Mouse (Mus musculus) thymus, adult 2 months (tissue): ENCODE data around the gene Ralgps2. TPM values are rescaled to one million over a fixed set of nuclear protein-coding genes. Genes with fewer than 3 reads are reported as not detected.

Experiments used
- DNase-seq: peaks from one replicate; pipeline ENCODE4 v3.0.0; 2021
- H3K27ac ChIP-seq: fragments of 200-500 bp; 2 replicates; pipeline ENCODE4 v1.5.1; 2012; ENCODE audit warnings: low read length, control low read depth; ENCODE audit not compliant: control insufficient read depth, insufficient read depth
- H3K27me3 ChIP-seq: fragments of 200-500 bp; 2 replicates; pipeline ENCODE4 v1.6.1; 2012; ENCODE audit warnings: mild to moderate bottlenecking, low read length, moderate library complexity, mixed read lengths; ENCODE audit not compliant: control insufficient read depth, insufficient read depth
- H3K36me3 ChIP-seq: fragments of 200-500 bp; 2 replicates; pipeline ENCODE4 v1.6.1; 2012; ENCODE audit warnings: mild to moderate bottlenecking, low read length, moderate library complexity; ENCODE audit not compliant: control insufficient read depth, insufficient read depth
- H3K4me1 ChIP-seq: fragments of 200-500 bp; replicated peaks from 2 replicates; pipeline ENCODE4 v1.6.1; 2012; ENCODE audit warnings: low read length; ENCODE audit not compliant: control insufficient read depth, insufficient read depth
- H3K4me3 ChIP-seq: fragments of 200-500 bp; 2 replicates; pipeline ENCODE4 v1.5.1; 2012; ENCODE audit warnings: mild to moderate bottlenecking, low read length, control low read depth, moderate library complexity; ENCODE audit not compliant: control insufficient read depth, insufficient read depth
- CTCF ChIP-seq: fragments of 200-500 bp; IDR thresholded peaks from 2 replicates; pipeline ENCODE4 v1.5.1; 2012; ENCODE audit warnings: mild to moderate bottlenecking, control low read depth, low read length, moderate library complexity, borderline replicate concordance; ENCODE audit not compliant: control insufficient read depth, poor library complexity, insufficient read depth; ENCODE audit errors: extremely low read depth
- POLR2A ChIP-seq: fragments of 200-500 bp; IDR thresholded peaks from 2 replicates; pipeline ENCODE4 v1.6.1; 2012; ENCODE audit warnings: mild to moderate bottlenecking, low read length, control low read depth, moderate library complexity; ENCODE audit not compliant: control insufficient read depth, poor library complexity, insufficient read depth; ENCODE audit errors: extremely low read depth
- WGBS: fragments of 180-500 bp; shearing (Covaris S2); methylation state at CpG from one replicate; pipeline ENCODE4 v1.1.7; 2018; 5-methylcytosine and 5-hydroxymethylcytosine counted together
- polyA plus RNA-seq: library from polyadenylated mRNA; depleted of rRNA; stranded (reverse); fragments of >200 nt; gene quantifications from 2 replicates; pipeline ENCODE4 v1.2.3, GENCODE M21; 2012

Gene Ralgps2
- polyA plus RNA-seq, 1 experiment: 25.2 TPM

DNA sequence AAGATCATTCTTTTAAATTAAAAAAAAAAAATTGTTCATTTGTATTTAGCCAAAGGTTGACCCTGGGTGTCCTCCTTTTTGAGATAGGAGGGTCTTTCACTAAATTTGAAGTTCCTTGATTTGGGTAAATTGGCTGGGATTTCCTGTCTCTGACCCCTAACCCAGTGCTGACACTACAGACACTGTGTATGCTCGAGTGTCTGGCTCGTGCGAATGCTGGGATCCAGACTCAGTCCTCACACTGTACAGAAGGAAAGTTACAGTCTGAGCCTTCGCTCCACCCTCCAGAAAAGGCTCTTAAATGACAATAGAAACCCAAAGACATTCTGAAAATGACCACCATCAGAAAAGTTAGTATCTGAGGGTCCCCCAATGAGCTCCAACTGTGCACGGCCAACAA, 86.6 kb downstream of the Ralgps2 start:
- Histone ChIP-seq H3K4me3 (no peak overlapping the region), H3K27me3 (no peaks in the 10 kb centered on the region), H3K27ac (no peak overlapping the region), H3K36me3 (peaks cover 5% of the 10 kb centered on the region; the same call in 1 of the 2 replicates), H3K4me1 (no peaks in the 10 kb centered on the region)
- TF ChIP-seq CTCF (no peak), POLR2A (no peak)
- DNase-seq: no peak
- 98% methylated on average over 5 of the region's 5 CpGs for WGBS

DNA sequence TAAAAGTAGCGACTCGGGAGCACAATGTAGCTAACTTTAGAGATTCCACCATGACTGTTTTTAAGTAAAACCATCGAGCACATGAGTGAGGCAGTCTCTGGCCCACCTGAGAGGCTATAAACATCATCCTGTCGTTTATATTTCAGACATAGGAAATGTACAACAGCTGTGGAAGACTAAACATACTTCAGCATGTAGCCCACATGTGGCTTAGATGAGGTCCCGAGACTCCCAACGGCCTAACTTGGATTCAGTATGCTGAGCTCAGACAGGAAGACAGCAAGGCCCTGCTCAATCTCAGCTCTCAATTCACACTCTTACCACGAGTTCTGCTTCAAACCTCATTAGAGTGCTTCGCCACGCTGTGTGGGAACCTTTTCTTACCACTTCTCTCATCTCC, 87.0 kb downstream of the Ralgps2 start:
- Histone ChIP-seq H3K36me3 (peaks cover 5% of the 10 kb centered on the region; the same call in 1 of the 2 replicates), H3K27me3 (no peaks in the 10 kb centered on the region), H3K27ac (no peak overlapping the region), H3K4me3 (no peak overlapping the region), H3K4me1 (no peaks in the 10 kb centered on the region)
- 75% methylated on average over 9 of the region's 9 CpGs for WGBS
- no peak for DNase-seq
- no peak for TF ChIP-seq POLR2A
- TF ChIP-seq CTCF: no peak

DNA sequence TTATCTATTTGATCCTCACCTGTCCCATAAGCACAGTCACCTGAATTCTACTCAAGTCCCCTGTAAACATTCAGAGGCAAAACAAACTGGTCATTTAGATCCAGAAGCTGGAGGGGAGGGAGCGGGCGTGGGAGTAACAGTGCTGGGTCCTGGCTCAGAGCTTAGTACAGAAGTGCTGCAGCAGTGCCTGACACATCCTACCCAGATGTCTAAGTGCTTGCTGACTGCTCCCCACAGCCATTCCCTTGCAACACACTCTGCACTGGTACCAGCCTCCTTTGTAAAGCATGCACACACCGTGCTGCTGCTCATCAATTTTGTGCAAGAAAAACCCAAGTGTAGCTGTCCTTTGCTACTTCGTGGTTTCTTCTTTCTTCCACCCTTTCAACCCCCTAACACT, 92.3 kb downstream of the Ralgps2 start:
- no peak overlapping the region for H3K4me3 ChIP-seq
- WGBS: 93% methylated on average over 4 of the region's 4 CpGs
- H3K27me3 ChIP-seq: no peaks in the 10 kb centered on the region
- no peak for TF ChIP-seq POLR2A
- TF ChIP-seq CTCF: no peak
- no peak for DNase-seq
- H3K27ac ChIP-seq: no peak overlapping the region
- no peaks in the 10 kb centered on the region for H3K4me1 ChIP-seq
- H3K36me3 ChIP-seq: no peaks in the 10 kb centered on the region

DNA sequence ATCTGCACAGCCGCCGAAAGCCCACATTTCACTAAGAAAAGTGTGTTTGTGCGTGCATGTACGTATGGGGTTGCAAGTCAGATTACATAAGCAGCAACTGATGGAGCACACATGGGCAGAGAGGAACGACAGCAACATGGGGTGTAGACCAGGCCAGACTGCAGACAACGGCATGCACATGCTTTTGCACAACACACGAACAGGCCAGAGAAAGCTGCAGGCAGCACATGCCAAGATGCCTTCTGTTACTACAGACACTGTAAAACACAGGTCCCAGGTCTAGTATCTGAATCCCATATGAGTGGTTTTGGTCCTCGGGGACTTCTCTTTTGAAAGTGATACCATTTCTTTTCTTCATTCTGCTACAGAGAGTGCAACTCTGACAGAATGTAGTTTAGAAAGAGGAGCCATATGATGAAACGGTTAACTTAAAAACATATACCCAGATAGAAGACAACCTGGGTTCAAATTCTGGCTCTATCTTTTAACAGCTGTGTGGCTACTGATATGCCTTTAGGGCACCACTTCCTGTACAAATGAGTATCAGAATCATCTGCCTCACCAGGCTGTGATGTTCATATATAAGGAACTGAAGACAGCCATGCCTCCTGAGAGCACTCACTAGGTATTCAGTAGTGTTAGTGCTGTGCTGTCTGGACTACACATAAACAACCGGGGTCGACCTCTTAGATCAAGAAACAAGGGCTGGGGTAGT, 97.6 kb downstream of the Ralgps2 start:
- no peak overlapping the region for H3K27ac ChIP-seq
- H3K4me1 ChIP-seq: no peaks in the 10 kb centered on the region
- H3K27me3 ChIP-seq: no peaks in the 10 kb centered on the region
- DNase-seq: no peak
- 92% methylated on average over 11 of the region's 11 CpGs for WGBS
- no peak overlapping the region for H3K4me3 ChIP-seq
- no peaks in the 10 kb centered on the region for H3K36me3 ChIP-seq
- no peak for TF ChIP-seq POLR2A
- no peak for TF ChIP-seq CTCF

DNA sequence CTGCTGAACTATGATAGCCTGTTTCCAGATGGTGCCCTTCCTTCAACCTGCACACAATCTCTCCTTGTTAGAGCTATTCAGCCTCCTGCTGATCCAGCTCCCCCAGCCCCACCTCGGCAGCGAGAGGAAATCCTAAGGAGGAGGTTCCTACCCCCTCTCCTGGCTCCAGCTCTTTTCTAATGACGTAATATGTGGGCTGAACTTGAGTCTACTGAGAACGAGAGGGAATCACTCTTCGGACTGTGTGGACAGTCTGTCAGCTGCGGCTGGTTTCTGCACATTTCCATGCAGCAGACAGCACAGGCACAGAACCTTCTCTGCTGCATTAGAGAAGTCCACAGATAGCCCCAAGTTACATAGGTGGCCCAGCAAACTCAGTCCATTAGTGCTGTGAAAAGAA, 100.7 kb downstream of the Ralgps2 start:
- Histone ChIP-seq H3K27ac (no peak overlapping the region), H3K36me3 (no peaks in the 10 kb centered on the region), H3K4me3 (no peak overlapping the region), H3K27me3 (no peaks in the 10 kb centered on the region), H3K4me1 (no peaks in the 10 kb centered on the region)
- no peak for TF ChIP-seq POLR2A
- TF ChIP-seq CTCF: no peak
- DNase-seq: no peak
- 93% methylated on average over 6 of the region's 6 CpGs for WGBS

DNA sequence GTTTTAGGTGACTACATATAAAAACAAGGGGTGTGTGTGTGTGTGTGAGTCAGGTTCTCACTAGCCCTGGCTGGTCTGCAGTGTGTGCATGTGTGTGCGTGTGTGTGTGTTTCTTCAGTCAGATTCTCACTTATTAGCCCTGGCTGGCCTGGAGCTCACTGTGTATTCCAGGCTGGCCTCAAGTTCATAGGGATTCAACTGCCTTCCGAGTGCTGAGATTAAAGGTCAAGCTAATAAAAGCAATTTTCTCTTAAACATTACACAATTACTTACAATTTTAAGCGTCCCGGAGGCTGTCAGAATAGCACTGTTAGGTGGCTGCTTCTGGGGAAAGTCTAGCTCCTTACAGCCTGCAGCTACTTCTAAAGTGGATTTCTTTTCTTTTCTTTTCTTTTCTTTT, 101.2 kb downstream of the Ralgps2 start, which contains the start of gene Angptl1:
Angptl1 (plus strand) TSS at position 386 of the 400 bp plus-strand sequence.
- Histone ChIP-seq H3K27ac (no peak within 1 kb of the TSS), H3K4me1 (no peaks in the 10 kb centered on the region), H3K36me3 (no peaks in the 10 kb centered on the region), H3K4me3 (no peak within 1 kb of the TSS), H3K27me3 (no peaks in the 10 kb centered on the region)
- TF ChIP-seq POLR2A (no peak), CTCF (no peak)
- 98% methylated on average over 4 of the region's 4 CpGs for WGBS
- no peak for DNase-seq
